Mouse (Mus musculus): Measurements from ENCODE around the gene Il9r. TPM values are rescaled to one million over a fixed set of nuclear protein-coding genes. Genes with fewer than 3 reads are reported as not detected.

Il9r gene
- polyA plus RNA-seq, 2 experiments = 0.21 to 0.54 TPM

DNA sequence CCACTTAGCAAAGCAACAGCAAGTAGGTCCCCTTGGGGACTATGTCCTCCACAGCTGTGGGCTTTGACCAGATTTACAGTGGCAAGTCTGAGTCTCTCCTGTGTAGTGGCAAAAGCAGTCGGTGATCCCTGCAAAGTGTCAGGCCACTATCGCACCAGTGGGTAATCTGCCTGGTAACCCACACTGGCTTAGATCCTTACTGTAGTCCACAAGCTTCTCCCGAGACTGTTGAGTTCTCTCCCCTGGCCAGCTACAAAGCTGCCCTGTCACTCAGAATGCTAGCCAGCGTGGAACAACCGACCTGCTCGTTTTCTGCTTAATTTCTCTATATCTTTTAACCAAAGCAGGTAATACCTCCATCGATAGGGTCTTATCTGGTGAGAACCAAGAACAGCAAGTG, 39.7 kb downstream of the Il9r start:
- Histone ChIP-seq H3K9ac (ENCODE audit: low read depth, low read length, severe bottlenecking) (no peak overlapping the region), H3K36me3 (ENCODE audit: control insufficient read depth, insufficient read depth, low read length) (no peaks in the 10 kb centered on the region), H3K4me1 (ENCODE audit: control insufficient read depth, insufficient read depth, low read length) (no peaks in the 10 kb centered on the region), H3K9me3 (ENCODE audit: control insufficient read depth, low read length) (no peaks in the 10 kb centered on the region), H3K4me2 (replicated peaks; ENCODE audit: low read depth, low read length, severe bottlenecking) (no peak overlapping the region), H3K27ac (replicated peaks; ENCODE audit: low read depth, low read length) (no peak overlapping the region), H3K4me3 (replicated peaks; ENCODE audit: low read length) (no peak overlapping the region), H3K27me3 (ENCODE audit: control insufficient read depth, insufficient read depth, low read length) (no peaks in the 10 kb centered on the region)
- 79% methylated on average over 7 of the region's 7 CpGs for WGBS
- TF ChIP-seq POLR2A (IDR thresholded peaks at IDR 0.05; ENCODE audit: borderline replicate concordance, extremely low read depth, insufficient read depth, insufficient read length) = no peak
- ATAC-seq (ENCODE audit: low FRiP score, low read depth) = no peak
- DNase-seq (ENCODE audit: low spot score) = no peak

DNA sequence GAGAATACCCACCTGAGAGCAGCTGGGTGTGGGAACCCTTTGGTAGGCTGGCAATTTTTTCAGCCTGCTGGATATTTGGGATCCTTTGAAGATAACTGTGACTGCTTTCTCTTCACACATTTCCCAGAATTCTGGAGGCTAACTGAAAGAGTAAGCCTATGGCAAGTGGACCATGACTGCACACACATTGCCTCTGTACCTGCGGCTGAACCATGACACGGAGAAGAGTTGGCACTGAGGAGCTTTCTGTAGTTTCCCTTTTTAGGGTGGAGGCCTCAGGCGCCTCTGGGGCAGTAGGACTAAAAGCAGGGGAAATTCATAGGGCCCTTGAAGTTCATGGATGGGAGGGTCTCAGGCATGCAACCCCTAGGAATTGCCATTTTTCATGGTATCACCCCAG, 40.9 kb downstream of the Il9r start:
- H3K36me3 ChIP-seq (ENCODE audit: control insufficient read depth, insufficient read depth, low read length) = no peaks in the 10 kb centered on the region
- H3K4me2 ChIP-seq (replicated peaks; ENCODE audit: low read depth, low read length, severe bottlenecking) = no peak overlapping the region
- no peak for TF ChIP-seq POLR2A (IDR thresholded peaks at IDR 0.05; ENCODE audit: borderline replicate concordance, extremely low read depth, insufficient read depth, insufficient read length)
- no peak for DNase-seq (ENCODE audit: low spot score)
- H3K4me1 ChIP-seq (ENCODE audit: control insufficient read depth, insufficient read depth, low read length) = no peaks in the 10 kb centered on the region
- H3K9me3 ChIP-seq (ENCODE audit: control insufficient read depth, low read length) = no peaks in the 10 kb centered on the region
- H3K4me3 ChIP-seq (replicated peaks; ENCODE audit: low read length) = no peak overlapping the region
- no peak overlapping the region for H3K27ac ChIP-seq (replicated peaks; ENCODE audit: low read depth, low read length)
- no peak overlapping the region for H3K9ac ChIP-seq (ENCODE audit: low read depth, low read length, severe bottlenecking)
- no peak for ATAC-seq (ENCODE audit: low FRiP score, low read depth)
- no peaks in the 10 kb centered on the region for H3K27me3 ChIP-seq (ENCODE audit: control insufficient read depth, insufficient read depth, low read length)
- 92% methylated on average over 3 of the region's 3 CpGs for WGBS

DNA sequence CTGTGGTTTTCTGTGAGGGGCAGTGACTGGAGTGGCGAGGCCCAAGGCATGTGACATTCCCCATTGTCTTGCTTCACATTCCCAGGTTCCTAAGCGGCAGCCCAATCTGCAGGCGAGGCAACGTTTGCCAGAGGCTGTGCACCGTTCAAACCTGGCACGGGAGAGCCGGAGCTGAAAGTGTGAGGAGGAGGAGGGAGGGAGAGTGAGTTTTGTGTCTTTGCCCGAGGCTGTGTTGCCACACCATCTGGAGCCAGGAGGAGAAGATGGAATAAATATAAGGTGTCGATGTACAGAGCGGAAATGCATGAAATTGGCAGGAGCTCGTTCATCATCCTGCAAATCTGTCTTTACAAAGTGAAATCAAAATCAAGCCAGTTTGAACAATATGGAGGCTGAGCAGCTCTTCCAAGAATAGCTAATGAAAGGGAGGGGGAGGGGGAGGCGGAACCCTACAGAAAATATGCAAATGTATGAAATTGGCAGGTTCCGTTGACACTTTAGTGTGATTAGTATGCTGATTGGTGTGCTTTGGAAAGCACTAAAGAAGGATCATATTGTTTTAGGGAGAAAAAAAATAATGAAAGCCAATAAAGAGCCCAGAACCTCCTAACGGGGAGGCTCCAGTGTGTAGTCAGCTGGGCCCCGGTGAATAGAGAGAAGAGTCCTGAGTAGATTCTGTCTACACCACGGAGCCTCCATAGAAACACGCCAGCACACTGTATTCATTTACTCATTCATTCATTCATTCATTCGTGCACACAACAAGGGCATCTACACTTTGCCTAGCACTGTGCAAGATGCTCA, 42.1 kb downstream of the Il9r start:
- no peak for ATAC-seq (ENCODE audit: low FRiP score, low read depth)
- no peak for TF ChIP-seq POLR2A (IDR thresholded peaks at IDR 0.05; ENCODE audit: borderline replicate concordance, extremely low read depth, insufficient read depth, insufficient read length)
- Histone ChIP-seq H3K9ac (ENCODE audit: low read depth, low read length, severe bottlenecking) (no peak overlapping the region), H3K4me1 (ENCODE audit: control insufficient read depth, insufficient read depth, low read length) (no peaks in the 10 kb centered on the region), H3K9me3 (ENCODE audit: control insufficient read depth, low read length) (no peaks in the 10 kb centered on the region), H3K4me3 (replicated peaks; ENCODE audit: low read length) (no peak overlapping the region), H3K36me3 (ENCODE audit: control insufficient read depth, insufficient read depth, low read length) (no peaks in the 10 kb centered on the region), H3K4me2 (replicated peaks; ENCODE audit: low read depth, low read length, severe bottlenecking) (no peak overlapping the region), H3K27ac (replicated peaks; ENCODE audit: low read depth, low read length) (no peak overlapping the region), H3K27me3 (ENCODE audit: control insufficient read depth, insufficient read depth, low read length) (no peaks in the 10 kb centered on the region)
- WGBS = 54% methylated on average over 18 of the region's 18 CpGs
- no peak for DNase-seq (ENCODE audit: low spot score)

DNA sequence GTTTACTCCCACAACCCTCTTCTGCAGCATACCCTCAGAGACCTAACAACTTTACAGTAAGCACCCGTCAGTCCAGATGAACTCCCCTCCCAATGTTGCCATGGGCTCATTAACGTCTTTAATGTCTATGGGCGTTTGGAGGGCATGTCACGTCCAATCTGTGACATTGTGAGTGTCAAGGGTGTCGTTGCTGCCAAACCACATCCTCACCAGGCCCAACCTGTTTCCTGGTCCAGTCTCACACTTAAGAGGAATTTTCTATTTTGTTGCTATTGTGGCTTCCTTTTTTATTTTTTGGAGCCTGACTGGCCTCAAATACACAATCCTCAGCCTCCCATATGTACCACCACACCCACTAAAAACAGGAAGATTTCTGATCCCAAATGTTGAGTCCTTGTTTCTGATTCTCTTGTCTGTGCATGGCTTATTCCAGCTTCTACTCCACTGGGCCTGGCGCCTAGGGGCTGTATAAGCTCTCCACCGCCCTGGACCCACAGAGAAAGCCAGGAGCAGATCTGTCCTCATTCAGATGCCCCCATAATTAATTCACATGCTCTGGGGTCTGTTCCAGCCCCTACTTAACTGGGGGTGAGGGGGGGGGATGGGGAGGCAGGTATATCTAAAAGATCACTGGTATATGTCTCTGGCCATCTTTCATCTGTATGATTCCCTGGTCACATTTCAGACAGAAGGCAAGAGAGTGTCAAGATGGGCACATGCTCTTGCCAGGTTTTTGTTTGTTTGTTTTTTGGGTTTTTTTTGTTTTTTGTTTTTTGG, 43.0 kb downstream of the Il9r start:
- ATAC-seq (ENCODE audit: low FRiP score, low read depth) = no peak
- no peaks in the 10 kb centered on the region for H3K4me1 ChIP-seq (ENCODE audit: control insufficient read depth, insufficient read depth, low read length)

DNA sequence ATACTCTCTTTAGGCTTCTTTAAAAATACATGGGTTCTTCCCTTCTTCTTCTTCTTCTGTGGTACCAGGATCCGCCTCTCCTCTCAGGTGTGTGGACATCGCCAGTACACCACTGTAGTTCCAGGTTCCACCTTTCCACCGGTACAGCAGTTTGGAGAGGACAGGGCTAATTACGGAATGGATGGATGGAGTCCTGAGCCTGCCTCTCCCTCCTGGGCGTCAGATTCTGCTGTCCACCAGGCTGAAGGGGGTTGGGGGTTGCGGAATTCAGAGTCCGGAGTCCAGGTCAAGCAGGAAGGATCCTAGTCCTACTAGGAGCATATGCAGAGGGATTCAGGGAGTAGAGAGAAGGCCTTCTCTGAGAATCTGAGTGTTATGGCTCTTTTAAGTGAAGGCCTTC, 46.9 kb downstream of the Il9r start:
- Histone ChIP-seq H3K27ac (replicated peaks; ENCODE audit: low read depth, low read length) (no peak overlapping the region), H3K36me3 (ENCODE audit: control insufficient read depth, insufficient read depth, low read length) (no peaks in the 10 kb centered on the region), H3K4me3 (replicated peaks; ENCODE audit: low read length) (no peak overlapping the region), H3K9ac (ENCODE audit: low read depth, low read length, severe bottlenecking) (no peak overlapping the region), H3K4me2 (replicated peaks; ENCODE audit: low read depth, low read length, severe bottlenecking) (no peak overlapping the region), H3K9me3 (ENCODE audit: control insufficient read depth, low read length) (no peaks in the 10 kb centered on the region), H3K27me3 (ENCODE audit: control insufficient read depth, insufficient read depth, low read length) (no peaks in the 10 kb centered on the region), H3K4me1 (ENCODE audit: control insufficient read depth, insufficient read depth, low read length) (no peaks in the 10 kb centered on the region)
- no peak for TF ChIP-seq POLR2A (IDR thresholded peaks at IDR 0.05; ENCODE audit: borderline replicate concordance, extremely low read depth, insufficient read depth, insufficient read length)
- WGBS = 91% methylated on average over 7 of the region's 7 CpGs
- ATAC-seq (ENCODE audit: low FRiP score, low read depth) = no peak
- DNase-seq (ENCODE audit: low spot score) = no peak

More for the DNA sequence above, 43.0 kb downstream of the Il9r start:
- no peak overlapping the region for H3K4me2 ChIP-seq (replicated peaks; ENCODE audit: low read depth, low read length, severe bottlenecking)
- WGBS = 80% methylated on average over 7 of the region's 7 CpGs
- no peaks in the 10 kb centered on the region for H3K36me3 ChIP-seq (ENCODE audit: control insufficient read depth, insufficient read depth, low read length)
- no peak overlapping the region for H3K27ac ChIP-seq (replicated peaks; ENCODE audit: low read depth, low read length)
- no peak for DNase-seq (ENCODE audit: low spot score)
- H3K9me3 ChIP-seq (ENCODE audit: control insufficient read depth, low read length) = no peaks in the 10 kb centered on the region
- no peak overlapping the region for H3K4me3 ChIP-seq (replicated peaks; ENCODE audit: low read length)
- TF ChIP-seq POLR2A (IDR thresholded peaks at IDR 0.05; ENCODE audit: borderline replicate concordance, extremely low read depth, insufficient read depth, insufficient read length) = no peak
- no peaks in the 10 kb centered on the region for H3K27me3 ChIP-seq (ENCODE audit: control insufficient read depth, insufficient read depth, low read length)
- no peak overlapping the region for H3K9ac ChIP-seq (ENCODE audit: low read depth, low read length, severe bottlenecking)
